Mouse (Mus musculus) testis, adult 2 months (tissue): Measurements from ENCODE around the gene Dffa.

Experiments
- CTCF ChIP-seq: fragments of 200-500 bp; IDR thresholded peaks from 2 replicates; pipeline ENCODE4 v1.5.1; 2012; ENCODE audit warnings: low read depth, mild to moderate bottlenecking, inconsistent platforms, low read length, moderate library complexity; ENCODE audit not compliant: control insufficient read depth, insufficient read depth, insufficient replicate concordance
- POLR2A ChIP-seq: fragments of 200-500 bp; IDR thresholded peaks from 2 replicates; pipeline ENCODE4 v1.6.1; 2012; ENCODE audit warnings: low read depth, mild to moderate bottlenecking, inconsistent platforms, low read length, moderate library complexity; ENCODE audit not compliant: control insufficient read depth

DNA sequence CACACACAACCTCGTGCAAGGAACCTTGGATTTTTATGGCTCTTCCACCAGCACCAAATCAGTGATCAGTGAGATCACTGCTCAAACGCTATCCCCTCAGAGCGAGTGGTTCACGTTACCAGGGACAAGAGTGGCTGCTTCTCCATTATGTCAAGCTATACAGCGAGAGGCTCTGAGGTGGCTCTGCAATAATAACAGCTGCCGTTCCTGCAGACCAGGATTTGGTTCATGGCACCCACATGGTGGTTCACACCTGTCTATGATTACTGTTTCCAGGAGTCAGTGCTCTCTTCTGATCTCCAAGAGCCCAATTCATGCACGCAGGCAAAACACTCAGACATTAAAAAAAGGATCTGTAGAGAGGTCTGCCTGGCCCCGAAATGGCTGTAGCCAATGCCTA lies 34.6 kb downstream of the Dffa start:
- TF ChIP-seq POLR2A = no peak
- TF ChIP-seq CTCF = no peak
